Mouse (Mus musculus) ovary, postnatal 14 days (tissue): ENCODE data around the gene Parp6.

Source experiments
- DNase-seq: peaks from one replicate; pipeline ENCODE4 v3.0.0; 2022; ENCODE audit warnings: low spot score

Parp6 gene

GRCm38 (mm10) chr9:59616622-59617306 lies at the start of gene Parp6:
Gene Parp6 (plus strand): TSS chr9:59617284.
- DNase-seq: peak; percentile 100

- no peak for DNase-seq
Observed at GRCm38 (mm10) chr9:59571852-59572251, 45.2 kb upstream of the Parp6 start.

- DNase-seq: no peak
Observed at GRCm38 (mm10) chr9:59577401-59577800, 39.7 kb upstream of the Parp6 start.

- peak; percentile 92 for DNase-seq
Observed at GRCm38 (mm10) chr9:59577844-59578504, 39.1 kb upstream of the Parp6 start, which contains the start of gene Celf6. Gene Celf6 (plus strand): TSS chr9:59577917.

- DNase-seq: no peak
Observed at GRCm38 (mm10) chr9:59578505-59578867, 38.6 kb upstream of the Parp6 start.

- peak; percentile 67 for DNase-seq
Observed at GRCm38 (mm10) chr9:59584871-59585308, 32.2 kb upstream of the Parp6 start.

- no peak for DNase-seq
Observed at GRCm38 (mm10) chr9:59588252-59588651, 28.8 kb upstream of the Parp6 start.

GRCm38 (mm10) chr9:59588710-59589671 lies 28.1 kb upstream of the Parp6 start:
- DNase-seq: no peak

GRCm38 (mm10) chr9:59589703-59590439 lies 27.2 kb upstream of the Parp6 start:
- no peak for DNase-seq

- no peak for DNase-seq
Observed at GRCm38 (mm10) chr9:59601661-59602060, 15.4 kb upstream of the Parp6 start.

- no peak for DNase-seq
Observed at GRCm38 (mm10) chr9:59605967-59606366, 11.1 kb upstream of the Parp6 start.

GRCm38 (mm10) chr9:59610950-59611349 lies 6.1 kb upstream of the Parp6 start:
- no peak for DNase-seq

- no peak for DNase-seq
Observed at GRCm38 (mm10) chr9:59615797-59616196, 1.3 kb upstream of the Parp6 start.

GRCm38 (mm10) chr9:59617307-59617973 lies 356 bp downstream of the Parp6 start:
- peak; percentile 36 for DNase-seq

GRCm38 (mm10) chr9:59638372-59638771 lies 21.3 kb downstream of the Parp6 start:
- DNase-seq: no peak

GRCm38 (mm10) chr9:59639936-59640335 lies 22.9 kb downstream of the Parp6 start:
- no peak for DNase-seq

GRCm38 (mm10) chr9:59641320-59641719 lies 24.2 kb downstream of the Parp6 start:
- no peak for DNase-seq

GRCm38 (mm10) chr9:59649911-59650310 lies 32.8 kb downstream of the Parp6 start:
- DNase-seq: no peak

GRCm38 (mm10) chr9:59653371-59653770 lies 36.3 kb downstream of the Parp6 start:
- DNase-seq: no peak

GRCm38 (mm10) chr9:59654450-59654983 lies 37.4 kb downstream of the Parp6 start:
- DNase-seq: no peak
